Mouse (Mus musculus) small intestine, adult 2 months (tissue): Measurements from ENCODE around the gene Cnn1. TPM values are rescaled to one million over a fixed set of nuclear protein-coding genes. Genes with fewer than 3 reads are reported as not detected.
A peak's percentile ranks its signal among the peaks of the same experiment; 100 is the strongest.

Experiments used
- H3K27ac ChIP-seq: fragments of 200-500 bp; 2 replicates; pipeline ENCODE4 v1.5.1; 2012; ENCODE audit warnings: low read depth, low read length, control low read depth, inconsistent platforms; ENCODE audit not compliant: insufficient read depth
- H3K27me3 ChIP-seq: fragments of 200-500 bp; 2 replicates; pipeline ENCODE4 v1.6.1; 2012; ENCODE audit warnings: mild to moderate bottlenecking, moderate library complexity, low read length, inconsistent platforms; ENCODE audit not compliant: control insufficient read depth, insufficient read depth
- H3K36me3 ChIP-seq: fragments of 200-500 bp; 2 replicates; pipeline ENCODE4 v1.6.1; 2012; ENCODE audit warnings: mild to moderate bottlenecking, low read length, control low read depth, inconsistent platforms; ENCODE audit not compliant: control insufficient read depth, insufficient read depth
- H3K4me1 ChIP-seq: fragments of 200-500 bp; 2 replicates; pipeline ENCODE4 v1.6.1; 2012; ENCODE audit warnings: low read length, inconsistent platforms, mixed read lengths; ENCODE audit not compliant: control insufficient read depth, insufficient read depth, insufficient read length
- H3K4me3 ChIP-seq: fragments of 200-500 bp; 2 replicates; pipeline ENCODE4 v1.5.1; 2012; ENCODE audit warnings: low read depth, mild to moderate bottlenecking, control low read depth, inconsistent platforms, low read length, moderate library complexity
- CTCF ChIP-seq: fragments of 200-500 bp; IDR thresholded peaks from 2 replicates; pipeline ENCODE4 v1.5.1; 2012; ENCODE audit warnings: low read depth, mild to moderate bottlenecking, control low read depth, inconsistent platforms, low read length, moderate library complexity, mixed read lengths; ENCODE audit not compliant: insufficient replicate concordance, insufficient read length; ENCODE audit errors: extremely low read depth
- POLR2A ChIP-seq: fragments of 200-500 bp; IDR thresholded peaks from 2 replicates; pipeline ENCODE4 v1.6.1; 2012; ENCODE audit warnings: low read depth, mild to moderate bottlenecking, control low read depth, inconsistent platforms, low read length, moderate library complexity
- WGBS: fragments of 180-500 bp; shearing (Covaris S2); methylation state at CpG from one replicate; pipeline ENCODE4 v1.1.7; 2018; 5-methylcytosine and 5-hydroxymethylcytosine counted together
- polyA plus RNA-seq: library from polyadenylated mRNA; depleted of rRNA; stranded (reverse); fragments of >200 nt; gene quantifications from 2 replicates; pipeline ENCODE4 v1.2.3, GENCODE M21; 2012

Cnn1 gene
- polyA plus RNA-seq, 1 experiment = 166 TPM

DNA sequence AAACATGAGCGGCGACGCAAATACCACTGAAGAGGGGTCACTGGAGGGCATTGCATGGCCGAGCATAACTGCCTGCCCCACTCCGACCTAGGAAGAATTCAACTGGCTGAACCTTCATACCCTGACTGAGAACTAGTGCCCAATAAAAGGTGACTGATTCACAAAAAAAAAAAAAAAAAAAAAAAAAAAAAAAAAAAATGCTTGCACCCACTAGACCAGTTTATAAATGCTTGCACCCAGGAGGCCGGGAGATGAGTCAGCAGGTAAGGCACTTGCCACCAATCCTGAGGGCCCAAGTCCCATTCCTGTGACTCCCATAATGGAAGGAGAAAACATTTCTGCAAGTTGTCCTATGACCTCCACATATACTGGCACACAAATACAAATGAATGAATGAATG lies 6.3 kb upstream of the Cnn1 start:
- no peak overlapping the region for H3K4me3 ChIP-seq
- no peak overlapping the region for H3K27ac ChIP-seq
- peaks cover 5% of the 10 kb centered on the region for H3K27me3 ChIP-seq
- WGBS = 75% methylated on average over 6 of the region's 6 CpGs
- H3K4me1 ChIP-seq = peaks cover 6% of the 10 kb centered on the region
- no peaks in the 10 kb centered on the region for H3K36me3 ChIP-seq
- TF ChIP-seq POLR2A (no peak), CTCF (no peak)

DNA sequence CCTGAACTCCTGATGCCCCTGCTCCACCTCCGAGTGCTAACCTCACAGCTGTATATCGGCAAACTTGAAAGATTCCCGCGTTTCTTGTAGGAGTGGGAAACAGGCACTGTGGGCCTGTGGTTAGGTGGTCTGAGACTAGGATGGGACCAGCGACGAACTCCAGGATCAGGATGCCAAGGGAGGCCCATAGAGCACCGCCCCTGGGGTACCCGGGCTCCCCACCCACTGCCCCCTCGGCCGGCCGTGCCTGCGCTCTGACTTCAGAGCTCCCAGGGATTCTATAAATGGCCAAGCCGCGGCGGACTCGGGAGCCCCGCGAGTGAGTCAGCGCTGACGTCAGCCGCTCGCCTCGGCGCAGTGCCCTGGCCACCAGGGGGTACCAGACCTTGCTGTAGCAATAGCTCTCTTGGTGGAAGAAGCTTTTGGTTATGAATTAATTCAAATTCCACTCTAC lies 3.1 kb upstream of the Cnn1 start:
- TF ChIP-seq CTCF (peak; percentile 67), POLR2A (no peak)
- Histone ChIP-seq H3K4me3 (peak overlapping the region; percentile 59), H3K27ac (no peak overlapping the region), H3K4me1 (peaks cover 6% of the 10 kb centered on the region), H3K27me3 (peaks cover 24% of the 10 kb centered on the region), H3K36me3 (no peaks in the 10 kb centered on the region)
- 1% methylated on average over 24 of the region's 24 CpGs for WGBS

DNA sequence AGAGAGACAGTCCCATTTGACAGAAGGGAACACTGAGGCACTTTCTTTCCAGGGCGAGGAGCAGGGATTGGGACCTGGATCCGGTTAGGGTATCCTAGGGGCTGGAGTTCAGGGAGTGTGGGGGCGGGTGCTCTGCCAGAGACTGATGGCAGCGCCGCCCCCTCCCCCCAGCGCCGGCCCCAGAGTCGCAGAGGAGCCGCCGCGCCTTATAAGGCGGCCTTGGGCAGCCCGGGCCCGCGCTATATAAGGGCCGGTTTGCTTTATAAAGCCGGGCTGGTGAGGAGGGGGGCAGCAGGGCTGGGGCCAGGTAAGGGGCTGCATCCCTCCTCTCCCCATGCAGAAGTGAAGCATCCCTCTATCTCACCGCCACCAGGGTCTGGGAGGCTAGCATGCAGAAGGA lies 906 bp downstream of the Cnn1 start:
- 6% methylated on average over 18 of the region's 18 CpGs for whole genome bisulfite sequencing
- peak overlapping the region; percentile 36 for H3K4me3 ChIP-seq
- H3K36me3 ChIP-seq = no peaks in the 10 kb centered on the region
- H3K4me1 ChIP-seq = peaks cover 6% of the 10 kb centered on the region
- peak overlapping the region; percentile 60 for H3K27ac ChIP-seq
- peaks cover 24% of the 10 kb centered on the region for H3K27me3 ChIP-seq
- TF ChIP-seq POLR2A = no peak
- TF ChIP-seq CTCF = no peak

DNA sequence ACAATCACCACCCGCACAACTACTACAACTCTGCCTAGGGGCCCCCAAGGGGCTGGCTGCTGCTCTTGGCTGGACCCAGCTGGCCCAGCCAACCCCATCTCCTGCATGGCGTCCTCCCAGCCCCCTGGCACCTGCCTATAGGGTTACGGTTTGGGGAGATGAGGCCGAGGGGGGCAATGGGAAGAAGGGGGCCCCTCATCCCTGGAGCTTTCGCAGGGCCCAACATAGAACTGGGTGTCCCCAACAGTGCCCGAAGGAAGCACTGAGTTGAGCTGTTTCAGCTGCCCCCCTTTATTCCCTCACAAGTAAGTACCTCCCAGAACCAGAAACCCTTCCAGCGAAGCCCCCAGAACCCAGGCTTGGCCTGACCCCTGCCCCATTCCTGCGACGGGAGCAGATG lies 9.2 kb downstream of the Cnn1 start:
- TF ChIP-seq CTCF (no peak), POLR2A (no peak)

DNA sequence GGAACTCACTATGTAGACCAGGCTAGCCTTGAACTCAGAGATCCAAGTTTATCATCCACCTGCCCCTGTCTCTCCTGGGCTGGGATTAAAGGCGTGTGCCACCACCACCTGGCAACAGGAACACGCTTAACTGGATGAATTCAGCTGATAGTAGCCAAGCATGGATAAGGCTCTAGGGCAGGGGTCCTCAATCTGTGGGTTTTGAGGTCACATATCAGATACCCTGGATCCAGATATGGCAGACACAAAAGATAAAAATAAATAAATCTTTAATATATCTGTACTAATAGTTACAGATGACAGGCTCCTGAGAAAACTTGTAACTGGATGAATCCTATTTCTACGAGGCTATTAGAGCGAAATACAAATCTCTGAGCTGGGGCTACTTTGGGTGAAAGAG lies 16.6 kb downstream of the Cnn1 start:
- Histone ChIP-seq H3K36me3 (peaks cover 24% of the 10 kb centered on the region), H3K27ac (no peak overlapping the region), H3K4me3 (no peak overlapping the region), H3K4me1 (peaks cover 5% of the 10 kb centered on the region), H3K27me3 (no peaks in the 10 kb centered on the region)
- WGBS = 73% methylated on average over 4 of the region's 4 CpGs
- TF ChIP-seq POLR2A = no peak

More for the DNA sequence above, 9.2 kb downstream of the Cnn1 start:
- 86% methylated on average over 9 of the region's 9 CpGs for WGBS
- Histone ChIP-seq H3K27ac (no peak overlapping the region), H3K27me3 (no peaks in the 10 kb centered on the region), H3K4me1 (no peaks in the 10 kb centered on the region), H3K4me3 (no peak overlapping the region), H3K36me3 (peaks cover 24% of the 10 kb centered on the region)

DNA sequence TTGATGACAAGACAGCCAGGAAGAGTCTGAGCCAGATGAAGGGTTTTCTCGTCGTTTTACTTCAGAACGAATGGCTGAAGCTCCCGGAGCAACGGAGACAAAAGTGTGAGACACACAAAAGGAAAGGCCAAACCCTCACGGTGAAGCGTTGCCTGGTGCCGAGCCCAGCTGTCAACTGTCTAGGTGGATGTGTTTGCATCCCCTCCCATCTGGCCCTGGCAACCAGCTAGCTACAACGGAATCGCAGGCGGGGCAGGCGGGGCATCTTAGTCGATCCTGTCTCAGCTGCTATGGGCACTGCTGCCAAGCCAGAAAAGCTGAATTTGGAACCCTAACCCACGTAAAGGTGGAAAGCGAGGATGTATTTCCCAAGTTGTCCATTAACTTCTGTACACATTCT lies 17.1 kb downstream of the Cnn1 start:
- 9% methylated on average over 15 of the region's 15 CpGs for WGBS
- H3K27ac ChIP-seq = no peak overlapping the region
- H3K4me1 ChIP-seq = peaks cover 5% of the 10 kb centered on the region
- H3K4me3 ChIP-seq = peak overlapping the region; percentile 91
- H3K27me3 ChIP-seq = no peaks in the 10 kb centered on the region
- no peak for TF ChIP-seq CTCF
- no peak for TF ChIP-seq POLR2A
- H3K36me3 ChIP-seq = peaks cover 23% of the 10 kb centered on the region

DNA sequence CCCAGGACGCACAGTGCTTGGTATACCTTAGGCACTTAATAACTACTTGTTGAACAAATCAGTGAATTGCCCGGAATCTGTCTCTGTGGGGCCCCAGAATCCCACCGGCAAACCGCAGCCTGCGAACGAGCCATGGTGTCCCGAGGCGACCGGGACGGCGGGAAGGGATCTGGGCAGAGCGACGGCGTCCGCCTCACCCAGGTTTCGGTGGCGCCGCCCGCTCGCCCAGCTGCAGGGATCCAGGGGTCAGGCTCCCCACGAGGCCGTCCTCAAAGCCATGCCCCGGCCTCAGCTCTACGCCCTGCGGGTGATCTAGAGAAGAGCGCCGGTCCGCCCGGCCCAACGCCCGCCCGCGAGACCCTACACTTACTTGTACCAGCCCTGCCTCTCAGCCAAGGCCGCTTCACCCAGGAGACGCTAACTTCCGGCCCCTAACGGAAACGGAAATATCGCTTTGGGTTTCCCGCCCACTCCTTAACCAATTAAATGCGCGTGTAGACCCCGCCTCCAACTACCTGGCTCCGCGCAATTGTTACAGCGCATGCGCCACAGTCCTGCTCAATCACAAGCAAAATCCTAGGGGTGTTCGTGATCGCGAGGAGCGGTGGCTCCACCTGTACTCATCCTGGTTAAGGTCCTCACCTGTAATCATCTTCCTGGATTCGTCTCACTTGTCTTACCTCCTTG lies 17.9 kb downstream of the Cnn1 start, which contains the start of gene Elof1:
Elof1 (minus strand) TSS at position 433 of the 687 bp plus-strand sequence.
- peak within 1 kb of the TSS; percentile 91 for H3K4me3 ChIP-seq
- H3K4me1 ChIP-seq = peaks cover 5% of the 10 kb centered on the region
- H3K27me3 ChIP-seq = no peaks in the 10 kb centered on the region
- no peak for TF ChIP-seq CTCF
- peak; percentile 61 for TF ChIP-seq POLR2A
- 0 out of 2 replicates have a peak within 1 kb of the TSS, but pooled peaks have one; percentile 1 for H3K27ac ChIP-seq
- under 1% methylated on average over 52 of the region's 52 CpGs for WGBS
- peaks cover 18% of the 10 kb centered on the region for H3K36me3 ChIP-seq
